ENCODE assay signal across 7 mouse cellular contexts in genomic region chr3:89534566-89535097, GRCm38 (mm10). TPM values are rescaled to one million over a fixed set of nuclear protein-coding genes. Genes with fewer than 3 reads are reported as not detected.
DNase-seq lines count a peak whose midpoint lies in the region; ATAC-seq and TF ChIP-seq lines count a peak whose summit lies in the region.

No protein-coding gene starts in this region.

- DNase-seq in lung, embryonic 14.5 days, result peak; percentile 77
- no peak for DNase-seq in lung, postnatal 25 days (ENCODE audit: low spot score)
- DNase-seq in cerebellum, adult 11 months, result peak; percentile 68
- peak; percentile 2 for DNase-seq in gonadal fat pad, adult 2 months (ENCODE audit: low read depth)
- no peak for DNase-seq in layer of hippocampus, adult 9-10 months (ENCODE audit: low spot score)
- DNase-seq in thymus, postnatal 25 days, result no peak

- no peak overlapping the region for H3K27ac ChIP-seq in lung, embryonic 14.5 days (ENCODE audit: low read depth)
- no peak overlapping the region for H3K27ac ChIP-seq in midbrain, embryonic 16.5 days (ENCODE audit: low read length)

- H3K36me3 ChIP-seq in lung, embryonic 14.5 days (ENCODE audit: insufficient read depth), result no peaks in the 10 kb centered on the region
- no peaks in the 10 kb centered on the region for H3K36me3 ChIP-seq in midbrain, embryonic 16.5 days (ENCODE audit: control insufficient read depth, insufficient read depth, low read length)

- H3K4me3 ChIP-seq in lung, embryonic 14.5 days (ENCODE audit: low read depth, low read length), result no peak overlapping the region
- no peak overlapping the region for H3K4me3 ChIP-seq in midbrain, embryonic 16.5 days (ENCODE audit: low read depth, low read length)

- H3K9ac ChIP-seq in lung, embryonic 14.5 days, result no peak overlapping the region
- H3K9ac ChIP-seq in midbrain, embryonic 16.5 days (ENCODE audit: low read depth, low read length), result no peak overlapping the region

- 30% methylated on average over 6 of the region's 6 CpGs for WGBS in lung, embryonic 14.5 days
- WGBS in midbrain, embryonic 16.5 days, result 45% methylated on average over 6 of the region's 6 CpGs

- no peak for TF ChIP-seq CTCF in lung, embryonic 14.5 days (IDR thresholded peaks at IDR 0.05; ENCODE audit: low read depth)

- 0 out of 2 replicates have a peak, but pooled peaks cover 4% of the 10 kb centered on the region for H3K4me1 ChIP-seq in lung, embryonic 14.5 days (ENCODE audit: insufficient read depth)
- H3K4me1 ChIP-seq in midbrain, embryonic 16.5 days (ENCODE audit: control insufficient read depth, insufficient read depth, low read length), result peaks cover 3% of the 10 kb centered on the region; the same call in 1 of the 2 replicates

- H3K27me3 ChIP-seq in lung, embryonic 14.5 days (ENCODE audit: insufficient read depth, low read length), result no peaks in the 10 kb centered on the region
- H3K27me3 ChIP-seq in midbrain, embryonic 16.5 days (ENCODE audit: control insufficient read depth, insufficient read depth, low read depth, low read length), result no peaks in the 10 kb centered on the region

- no peaks in the 10 kb centered on the region for H3K9me3 ChIP-seq in lung, embryonic 14.5 days (ENCODE audit: low read depth, low read length)
- no peaks in the 10 kb centered on the region for H3K9me3 ChIP-seq in midbrain, embryonic 16.5 days (replicated peaks; ENCODE audit: control insufficient read depth, low read length, poor library complexity, severe bottlenecking)

- ATAC-seq in lung, embryonic 14.5 days (ENCODE audit: insufficient read depth), result peak; percentile 68
- ATAC-seq in midbrain, embryonic 16.5 days, result peak; percentile 68

- no peak overlapping the region for H3K4me2 ChIP-seq in lung, embryonic 14.5 days
- H3K4me2 ChIP-seq in midbrain, embryonic 16.5 days (ENCODE audit: low read length), result no peak overlapping the region

RNA-seq across cellular contexts. Expression of gene Kcnn3, which starts 14.7 kb away (rescaled TPM):
- polyA plus RNA-seq in lung, embryonic 14.5 days (2014; fragmentation: Nextera tagmentation; extraction: Ambion mirVana), result 1.0 TPM in 2 replicates
- polyA plus RNA-seq in gonadal fat pad, adult 2 months (2012; rRNA removed), result 1.5 and 2.6 TPM in 2 replicates
- polyA plus RNA-seq in midbrain, embryonic 16.5 days (2015; fragmentation: Nextera tagmentation; extraction: Ambion mirVana), result 9.2 and 10.0 TPM in 2 replicates

Comparison
In these comparisons a context has a peak if more than half of its experiments do, and no peak if none do; other contexts are left out.
1. DNase-seq: peak in lung, embryonic 14.5 days (single experiment), cerebellum, adult 11 months (single experiment) and gonadal fat pad, adult 2 months (single experiment); none in lung, postnatal 25 days (single experiment), layer of hippocampus, adult 9-10 months (single experiment) and thymus, postnatal 25 days (single experiment).